Mouse (Mus musculus): ENCODE results near the gene Kri1. TPM values are rescaled to one million over a fixed set of nuclear protein-coding genes. Genes with fewer than 3 reads are reported as not detected.
A peak's percentile ranks its signal among the peaks of the same experiment; 100 is the strongest.
"Not testable (repeated sequence)": the region's sequence is repeated elsewhere in the genome, so short reads cannot be mapped to it uniquely, and the experiment has no call there.

Gene Kri1
- total RNA-seq, 2 experiments from 2014 or later, result 31.9 to 32.3 TPM

DNA sequence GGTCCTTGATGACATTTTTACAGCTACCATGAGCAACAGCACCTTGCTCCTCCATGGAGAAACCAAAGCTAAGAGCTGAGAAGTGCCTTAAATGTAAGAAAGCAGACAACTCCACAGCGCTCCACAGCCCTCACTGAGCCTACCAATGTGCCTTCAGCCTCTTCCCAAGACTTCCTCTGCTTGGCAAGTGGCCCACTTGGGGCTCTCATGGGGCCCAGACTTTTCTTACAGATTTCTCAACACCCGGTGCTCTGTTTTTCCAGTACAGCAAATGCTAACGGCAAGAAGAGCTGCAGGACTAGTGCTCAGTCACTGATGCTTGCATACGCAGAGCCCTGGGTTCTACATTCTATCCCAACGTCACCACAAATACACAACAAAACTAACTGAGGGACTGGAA, 10.0 kb downstream of the Kri1 start:
- intact Hi-C loops (cut with DNase I), result no loop called here

DNA sequence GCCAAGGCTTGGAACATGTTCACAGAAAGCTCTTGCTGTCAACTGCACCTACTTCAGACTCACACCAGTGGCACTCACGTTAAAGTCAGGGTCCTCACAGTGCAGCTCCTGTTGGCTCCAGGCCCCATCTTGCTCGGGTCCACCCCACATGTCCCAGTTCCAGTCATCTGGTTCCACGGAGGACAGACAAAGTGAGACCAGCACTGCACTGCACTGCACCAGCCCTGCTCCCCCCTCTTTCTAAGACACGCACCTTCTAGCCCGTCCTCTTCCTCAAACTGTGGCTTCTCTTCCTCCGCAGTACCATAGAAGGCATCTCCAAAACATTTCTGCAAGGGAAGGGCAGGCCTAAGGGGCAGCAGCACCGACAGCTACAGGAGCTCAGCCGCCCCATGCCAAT, 11.5 kb downstream of the Kri1 start:
- intact Hi-C loops (cut with DNase I), result no loop called here
- DNase-seq (ENCODE audit: low spot score in 2 of 2), result no peak

More for the DNA sequence above, 10.0 kb downstream of the Kri1 start:
- DNase-seq (ENCODE audit: low spot score in 2 of 2), result no peak

DNA sequence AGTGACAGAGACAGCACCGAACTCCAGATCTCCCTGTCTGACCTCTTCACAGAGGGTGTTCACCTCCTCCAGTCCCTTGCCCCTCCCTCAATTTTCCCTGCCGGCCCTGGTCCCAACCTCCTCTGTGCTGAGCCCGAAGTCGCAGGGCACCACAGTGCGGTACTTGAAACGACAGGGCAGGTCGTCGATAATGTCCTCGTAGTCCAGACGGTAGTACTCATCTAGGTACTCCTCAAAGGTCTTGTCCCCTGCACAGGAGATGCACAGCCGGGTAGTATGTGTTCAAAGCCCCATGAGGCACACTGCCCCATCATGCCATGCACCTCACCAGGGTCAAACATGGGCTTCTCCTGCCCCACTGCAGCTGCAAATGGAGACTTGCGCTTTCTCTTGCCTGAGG, 12.0 kb downstream of the Kri1 start:
- intact Hi-C loops (cut with DNase I), result no loop called here
- no peak for DNase-seq (ENCODE audit: low spot score in 2 of 2)

DNA sequence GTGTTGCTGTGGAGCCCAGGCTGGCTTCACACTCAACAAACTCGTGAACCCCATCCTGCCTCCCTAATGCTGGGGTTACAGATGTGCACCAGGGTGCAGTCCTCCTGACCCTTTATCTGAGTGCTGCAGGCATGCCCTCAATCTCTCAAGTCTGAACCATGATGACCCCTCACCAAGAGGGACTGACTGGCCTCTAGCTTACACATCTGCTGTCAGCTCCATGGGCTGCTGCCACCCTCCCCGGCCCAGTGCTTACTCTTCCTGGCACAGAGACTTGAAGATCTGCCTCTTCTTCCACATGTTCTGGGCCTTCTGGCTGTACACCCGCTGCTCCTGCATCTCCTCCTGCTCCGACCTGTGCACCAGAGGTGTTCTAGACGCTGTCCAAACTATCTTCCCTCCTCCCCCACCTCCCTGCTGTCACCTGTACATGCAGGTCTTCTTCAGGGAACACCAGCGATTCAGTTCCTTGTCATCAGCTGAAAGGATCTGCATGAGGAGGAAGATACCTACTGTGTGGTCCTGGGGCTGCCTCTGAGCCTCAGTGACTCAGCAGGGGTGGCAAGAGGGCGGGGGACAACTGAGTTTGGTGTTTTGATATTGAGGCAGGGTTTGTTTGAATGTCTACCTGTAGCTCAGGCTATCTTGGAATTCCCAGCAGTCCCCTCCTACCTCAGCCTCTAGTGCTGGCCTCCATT, 12.6 kb downstream of the Kri1 start:
- intact Hi-C loops (cut with DNase I), result no loop called here
- DNase-seq (ENCODE audit: low spot score in 2 of 2), result no peak

DNA sequence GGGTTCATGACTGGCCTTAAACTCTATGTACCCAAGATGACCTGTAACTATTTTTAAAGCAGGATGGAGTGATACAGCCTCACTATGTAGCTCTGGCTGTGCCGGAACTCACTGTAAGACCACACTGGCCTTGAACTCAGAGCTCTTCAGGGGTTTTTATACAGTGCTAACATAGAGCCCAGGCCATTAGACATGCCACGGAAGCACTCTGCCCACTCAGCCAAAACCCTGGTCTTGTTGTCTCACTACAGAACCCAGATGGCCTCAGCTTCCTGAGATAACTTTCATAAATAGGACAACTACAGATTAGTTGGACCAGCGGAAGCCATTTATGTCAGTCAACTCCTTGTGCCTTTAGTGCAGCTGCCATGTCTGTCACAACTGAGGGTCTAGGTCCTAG, 13.4 kb downstream of the Kri1 start:
- no peak for DNase-seq (ENCODE audit: low spot score in 2 of 2)
- intact Hi-C loops (cut with DNase I), result no loop called here

DNA sequence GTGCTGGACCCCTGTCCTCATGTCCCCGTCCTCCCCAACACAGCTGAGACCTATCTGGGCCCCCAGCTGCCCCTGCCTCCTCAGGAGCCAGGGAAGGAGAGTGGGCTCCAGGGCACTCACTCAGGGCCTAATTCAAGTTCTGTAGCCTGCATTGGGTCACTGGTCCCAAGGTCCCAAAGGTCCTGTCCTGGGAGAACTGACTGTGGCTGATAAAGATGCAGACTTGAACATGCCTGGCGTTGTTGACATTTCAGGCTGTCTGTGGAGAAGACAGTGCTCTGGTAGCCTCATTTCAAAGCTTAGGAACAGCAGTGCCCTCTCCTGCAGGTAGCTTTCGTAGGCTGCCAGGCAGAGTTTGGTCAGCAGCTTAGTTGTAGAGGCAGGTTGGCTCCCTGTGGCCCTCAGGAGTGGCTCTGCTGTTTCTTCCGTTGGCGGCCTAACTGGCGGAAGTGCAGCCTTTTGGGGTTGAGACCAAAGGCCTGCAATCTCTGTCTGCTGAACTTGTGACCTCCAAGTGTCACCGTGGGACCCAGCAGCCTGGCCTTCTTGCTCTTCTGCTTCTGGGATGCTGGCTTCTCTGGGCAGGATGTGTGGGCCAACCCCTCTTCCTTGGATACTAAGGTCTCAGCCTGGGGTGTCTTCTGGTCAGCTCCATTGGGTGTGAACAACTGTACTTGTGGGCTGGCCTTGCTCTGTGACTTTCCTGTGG, 14.1 kb downstream of the Kri1 start:
- DNase-seq (ENCODE audit: low spot score in 2 of 2), result no peak

DNA sequence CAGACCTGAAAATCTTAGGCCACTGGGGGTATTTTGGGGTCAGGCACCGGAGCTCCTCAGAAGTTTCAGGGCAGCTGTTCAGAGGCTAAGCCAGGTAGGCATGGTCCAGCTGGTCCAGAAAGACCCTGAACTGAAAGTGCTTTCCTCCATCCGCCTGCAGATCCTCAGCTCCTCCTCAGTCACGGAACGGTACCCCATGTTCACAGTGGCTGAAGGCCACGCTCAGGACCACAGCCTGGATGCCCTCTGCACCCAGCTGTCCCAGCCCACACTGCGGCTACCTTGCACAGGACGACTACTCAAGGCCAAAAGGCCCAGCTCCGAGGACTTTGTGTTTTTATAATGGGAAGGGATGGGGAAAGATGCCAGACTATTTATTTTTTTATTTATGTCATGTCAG, 14.7 kb downstream of the Kri1 start:
- intact Hi-C loops (cut with DNase I), result no loop called here
- no peak for DNase-seq (ENCODE audit: low spot score in 2 of 2)

More for the DNA sequence above, 14.1 kb downstream of the Kri1 start:
- intact Hi-C loops (cut with DNase I), result no loop called here

DNA sequence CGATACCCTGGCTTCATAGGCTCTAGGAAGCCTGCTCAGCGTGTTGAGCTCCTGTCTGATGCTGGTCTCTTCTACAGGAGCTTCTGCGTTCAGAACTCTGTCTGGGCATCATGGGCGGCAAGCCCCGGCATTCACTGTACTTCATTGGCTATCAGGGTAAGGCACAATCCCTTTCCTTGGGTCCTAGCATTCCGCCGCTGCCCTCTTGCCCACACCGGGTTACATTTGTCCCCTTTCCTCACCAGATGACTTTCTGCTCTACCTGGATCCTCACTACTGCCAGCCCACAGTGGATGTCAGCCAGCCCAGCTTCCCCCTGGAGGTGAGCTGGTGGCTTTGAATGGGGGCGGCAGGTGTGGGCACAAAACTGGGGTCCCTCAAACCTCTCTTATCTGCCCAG, 15.4 kb downstream of the Kri1 start:
- no peak for DNase-seq (ENCODE audit: low spot score in 2 of 2)
- intact Hi-C loops (cut with DNase I), result no loop called here

DNA sequence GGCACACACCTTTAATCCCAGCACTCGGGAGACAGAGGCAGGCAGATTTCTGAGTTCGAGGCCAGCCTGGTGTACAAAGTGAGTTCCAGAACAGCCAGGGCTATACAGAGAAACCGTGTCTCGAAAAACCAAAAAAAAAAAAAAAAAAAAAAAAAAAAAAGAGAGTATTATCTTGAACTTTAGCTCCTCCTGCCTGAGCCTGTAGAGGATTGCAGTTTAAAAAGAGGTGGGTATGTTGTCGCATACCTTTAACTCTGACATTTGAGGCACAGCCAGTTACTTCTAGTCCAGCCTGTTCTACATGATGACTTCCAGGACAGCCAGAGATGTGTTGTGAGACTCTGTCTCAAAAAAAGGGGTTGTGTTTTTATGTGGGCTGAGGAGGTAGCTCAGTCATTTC, 18.2 kb downstream of the Kri1 start:
- DNase-seq (ENCODE audit: low spot score in 2 of 2); intact Hi-C loops (cut with DNase I): not testable (repeated sequence)

DNA sequence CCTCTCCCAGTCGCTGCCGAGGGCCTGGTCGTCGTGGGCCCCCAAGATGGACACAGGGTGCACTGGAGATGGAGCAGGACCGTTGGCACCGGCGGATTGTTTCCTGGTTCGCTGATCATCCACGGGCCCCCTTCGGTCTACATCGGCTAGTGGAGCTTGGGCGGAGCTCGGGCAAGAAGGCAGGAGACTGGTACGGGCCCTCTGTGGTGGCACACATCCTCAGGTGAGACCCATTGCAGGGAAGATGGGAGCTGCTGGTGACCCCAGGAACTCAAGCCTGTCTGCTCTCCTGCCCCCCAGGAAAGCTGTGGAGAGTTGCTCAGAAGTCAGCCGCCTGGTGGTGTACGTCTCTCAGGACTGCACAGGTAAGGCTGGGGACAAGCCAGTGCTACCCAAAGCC, 19.5 kb downstream of the Kri1 start:
- intact Hi-C loops (cut with DNase I), result no loop called here
- DNase-seq (ENCODE audit: low spot score in 2 of 2), result no peak

DNA sequence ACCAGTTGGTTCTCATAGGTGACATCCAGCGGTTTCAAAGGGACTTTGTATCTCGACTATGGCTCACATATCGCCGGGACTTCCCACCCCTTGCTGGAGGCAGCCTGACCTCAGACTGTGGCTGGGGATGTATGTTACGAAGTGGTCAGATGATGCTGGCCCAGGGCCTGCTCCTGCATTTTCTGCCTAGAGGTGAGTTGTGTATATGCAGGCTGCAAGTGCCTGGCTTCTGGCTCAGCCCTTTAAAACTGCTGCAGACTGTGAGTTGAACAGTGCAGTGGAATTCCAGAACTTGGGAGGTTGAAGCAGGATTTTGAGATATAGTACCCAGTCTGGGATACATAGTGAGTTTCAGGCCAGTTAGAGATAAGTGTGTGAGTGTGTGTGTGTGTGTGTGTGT, 20.9 kb downstream of the Kri1 start:
- intact Hi-C loops (cut with DNase I), result no loop called here
- DNase-seq (ENCODE audit: low spot score in 2 of 2), result no peak

DNA sequence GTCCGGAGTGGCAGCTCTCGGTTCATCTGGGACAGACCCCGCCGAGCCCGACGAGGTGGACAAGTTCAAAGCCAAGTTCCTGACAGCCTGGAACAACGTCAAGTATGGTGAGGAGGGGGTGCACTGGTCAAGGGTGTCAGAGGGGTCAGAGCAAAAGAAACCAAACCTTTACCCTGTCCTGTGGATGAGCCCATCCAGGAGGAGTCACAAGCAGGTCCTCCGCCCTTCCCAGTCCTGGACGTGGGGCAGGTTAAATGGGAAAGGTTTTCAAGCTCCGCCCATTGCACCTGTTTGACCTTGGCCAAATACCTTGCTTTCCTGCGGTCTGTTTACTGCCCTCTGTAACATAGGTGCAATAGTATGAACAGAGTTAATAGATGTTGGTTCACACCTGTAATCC, 22.2 kb downstream of the Kri1 start:
- intact Hi-C loops (cut with DNase I), result no loop called here
- DNase-seq (ENCODE audit: low spot score in 2 of 2), result no peak

DNA sequence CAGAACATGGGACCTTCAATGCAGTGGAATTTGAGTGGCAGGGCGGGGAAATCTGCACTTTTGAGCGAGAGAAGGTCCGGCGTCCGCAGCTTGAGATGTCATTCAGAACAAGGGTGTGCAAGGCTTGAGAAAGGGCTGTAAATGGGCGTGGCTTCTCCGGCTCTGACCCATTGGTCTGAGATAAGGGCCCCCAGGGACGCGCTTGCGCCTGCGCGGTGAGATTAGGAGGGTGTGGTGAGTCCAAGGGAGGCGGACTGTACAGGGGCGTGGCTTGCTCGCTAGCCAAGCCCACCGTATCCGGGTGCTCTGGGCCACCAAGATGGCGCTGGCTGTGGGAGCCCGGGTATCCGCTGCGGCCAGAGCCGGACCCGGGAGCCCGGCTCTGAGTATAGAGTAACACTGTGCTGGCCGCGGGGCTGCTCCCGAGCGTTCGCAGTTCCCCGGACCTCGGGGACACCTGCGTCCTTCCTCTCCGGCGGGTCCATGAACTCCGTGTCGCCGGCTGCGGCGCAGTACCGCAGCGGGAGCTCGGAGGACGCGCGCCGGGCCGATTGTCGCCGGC, 22.7 kb downstream of the Kri1 start, which contains the start of gene Atg4d:
TSS of gene Atg4d (plus strand) at position 294 of the 562 bp plus-strand sequence.
- intact Hi-C loops (cut with DNase I), result no loop called here
- DNase-seq (ENCODE audit: low spot score in 2 of 2), result peak; percentile 95 to 96

DNA sequence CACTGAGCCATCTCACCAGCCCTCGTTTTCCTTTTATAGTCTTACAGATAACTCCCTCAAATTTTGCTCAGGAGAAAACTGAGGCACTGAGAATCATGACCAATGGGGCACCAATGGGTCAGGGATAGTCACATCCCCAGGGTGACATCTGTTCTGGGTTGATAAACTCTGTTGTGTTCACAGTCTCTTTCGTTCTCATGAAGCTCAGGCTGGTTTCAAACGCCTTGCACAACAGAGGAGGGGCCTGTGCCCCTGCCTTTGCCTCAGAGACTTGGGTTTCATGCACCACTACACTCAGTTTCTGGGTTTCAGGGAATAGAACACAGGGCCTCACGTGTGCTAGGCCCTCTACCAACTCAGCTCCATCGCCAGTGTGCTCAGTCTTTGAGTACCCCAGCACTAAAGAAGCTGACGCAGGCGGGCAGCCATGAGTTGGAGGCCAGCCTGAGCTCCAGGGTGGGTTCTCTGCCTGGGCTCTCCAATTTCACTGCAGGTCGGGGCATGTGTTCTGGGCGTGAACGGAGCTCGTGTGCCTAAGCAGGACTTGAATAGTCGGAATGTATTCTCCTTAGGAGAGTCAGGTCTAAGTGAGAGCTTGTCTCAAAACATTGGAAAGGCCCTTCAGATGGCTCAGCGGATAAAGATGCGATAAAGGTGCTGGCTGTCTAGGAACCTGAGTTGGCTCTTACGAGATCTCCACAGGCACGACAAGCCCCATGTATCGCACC, 23.3 kb downstream of the Kri1 start:
- no peak for DNase-seq (ENCODE audit: low spot score in 2 of 2)
- intact Hi-C loops (cut with DNase I), result no loop called here

DNA sequence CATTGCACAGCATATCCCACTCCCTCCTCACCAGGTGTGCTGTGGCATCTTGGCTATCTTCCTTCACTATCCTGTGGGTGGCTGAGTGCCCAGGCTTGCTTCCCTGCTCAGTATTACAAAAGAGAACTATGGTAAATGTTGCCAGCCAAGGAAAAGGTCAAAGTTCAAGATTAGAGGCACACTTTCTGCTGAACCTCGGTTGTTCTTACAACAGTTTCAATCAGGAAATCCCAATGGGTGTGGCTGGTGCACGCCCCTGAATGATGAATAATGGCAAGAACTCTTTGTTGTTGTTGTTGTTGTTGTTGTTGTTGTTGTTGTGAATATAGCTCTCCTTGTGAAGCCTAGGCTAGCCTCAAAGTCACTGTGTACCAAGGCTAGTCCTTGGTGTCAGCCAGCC, 25.9 kb downstream of the Kri1 start:
- DNase-seq (ENCODE audit: low spot score in 2 of 2), result no peak
- intact Hi-C loops (cut with DNase I), result no loop called here

DNA sequence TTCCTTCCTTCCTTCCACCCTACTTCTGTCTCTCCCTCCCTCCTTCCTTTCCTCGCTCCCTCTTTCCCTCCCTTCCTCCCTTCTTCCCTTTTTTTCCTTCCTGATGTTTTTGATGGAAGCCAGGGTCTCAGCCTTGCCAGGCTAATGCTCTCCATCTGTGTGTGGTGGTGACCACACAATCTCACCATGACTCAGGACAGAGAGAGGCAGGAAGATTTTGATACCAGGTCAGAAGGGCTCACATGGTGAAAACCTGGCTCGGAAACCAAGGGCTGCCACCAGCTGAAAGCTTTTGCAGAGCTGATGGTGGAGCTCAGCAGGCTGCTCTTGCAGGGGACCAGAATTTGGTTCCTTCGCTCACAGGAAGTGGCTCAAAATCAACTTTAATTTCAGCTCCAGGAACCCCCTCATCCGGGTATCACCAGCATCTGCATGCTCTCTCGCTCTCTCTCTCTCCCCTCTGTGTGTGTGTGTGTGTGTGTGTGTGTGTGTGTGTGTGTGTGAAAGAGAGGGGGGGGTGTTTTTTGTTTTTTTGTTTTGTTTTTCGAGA, 27.2 kb downstream of the Kri1 start:
- no peak for DNase-seq (ENCODE audit: low spot score in 2 of 2)
- intact Hi-C loops (cut with DNase I), result no loop called here

DNA sequence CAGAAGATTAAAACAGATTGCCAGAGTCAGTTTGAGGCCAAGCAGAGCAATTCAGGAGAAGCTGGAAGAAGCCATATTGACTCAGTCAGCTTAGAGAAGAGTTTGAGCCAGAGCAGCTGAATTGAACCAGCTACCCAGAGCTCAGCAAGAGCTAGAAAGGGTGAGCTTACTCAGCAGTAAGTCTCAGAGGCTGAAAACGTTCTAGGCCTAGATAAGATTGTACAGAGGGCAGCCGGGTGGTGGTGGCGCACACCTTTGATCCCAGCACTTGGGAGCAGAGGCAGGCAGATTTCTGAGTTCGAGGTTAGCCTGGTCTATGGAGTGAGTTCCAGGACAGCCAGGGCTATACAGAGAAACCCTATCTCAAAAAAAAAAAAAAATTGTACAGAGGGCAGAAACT, 31.4 kb downstream of the Kri1 start:
- intact Hi-C loops (cut with DNase I); DNase-seq (ENCODE audit: low spot score in 2 of 2): not testable (repeated sequence)

DNA sequence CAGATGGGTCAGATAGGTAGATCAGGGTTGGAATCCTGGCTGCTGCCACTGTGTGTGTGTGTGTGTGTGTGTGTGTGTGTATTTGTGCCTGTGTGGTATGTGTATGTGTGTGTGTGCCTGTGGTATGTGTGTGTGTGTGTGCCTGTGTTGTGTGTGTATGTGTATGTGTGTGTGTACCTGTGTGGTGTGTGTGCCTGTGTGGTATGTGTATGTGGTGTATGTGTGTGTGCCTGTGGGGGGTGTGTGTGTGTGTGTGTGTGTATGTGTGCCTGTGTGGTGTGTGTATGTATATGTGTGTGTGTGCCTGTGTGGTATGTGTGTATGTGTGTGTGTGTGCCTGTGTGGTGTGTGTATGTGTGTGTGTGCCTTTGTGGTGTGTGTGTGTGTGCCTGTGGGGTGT, 33.1 kb downstream of the Kri1 start:
- no peak for DNase-seq (ENCODE audit: low spot score in 2 of 2)
- intact Hi-C loops (cut with DNase I), result no loop called here

DNA sequence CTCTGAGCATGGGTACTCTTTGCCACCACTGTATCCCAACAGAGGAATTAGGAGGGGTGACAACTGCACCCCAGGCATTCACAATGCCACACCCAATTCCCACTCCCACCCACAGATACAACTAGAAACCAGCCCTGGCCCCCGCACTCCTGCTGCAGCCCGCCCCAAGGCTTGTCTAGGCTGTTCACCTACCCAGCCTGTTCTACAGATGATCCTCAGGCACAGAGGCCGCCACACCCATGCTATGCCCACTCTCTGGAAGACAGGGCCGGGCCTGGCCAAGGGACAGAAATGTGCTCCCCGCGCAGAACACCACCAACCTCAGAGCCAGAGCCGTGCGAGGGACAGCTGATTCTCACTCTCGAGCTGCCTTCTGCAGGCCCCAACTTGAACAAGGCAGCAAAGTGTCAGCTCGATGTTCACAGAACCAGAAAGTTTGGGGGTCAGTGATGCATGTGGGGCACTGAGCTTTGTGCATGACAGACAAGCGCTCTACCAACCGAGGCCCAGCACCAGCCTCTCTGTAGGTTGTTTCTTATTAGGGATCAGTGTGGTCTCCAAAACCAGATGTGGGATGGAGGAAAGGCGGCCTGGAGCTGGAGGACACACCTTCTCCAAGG, 36.5 kb downstream of the Kri1 start:
- DNase-seq (ENCODE audit: low spot score in 2 of 2), result no peak
- intact Hi-C loops (cut with DNase I), result no loop called here

DNA sequence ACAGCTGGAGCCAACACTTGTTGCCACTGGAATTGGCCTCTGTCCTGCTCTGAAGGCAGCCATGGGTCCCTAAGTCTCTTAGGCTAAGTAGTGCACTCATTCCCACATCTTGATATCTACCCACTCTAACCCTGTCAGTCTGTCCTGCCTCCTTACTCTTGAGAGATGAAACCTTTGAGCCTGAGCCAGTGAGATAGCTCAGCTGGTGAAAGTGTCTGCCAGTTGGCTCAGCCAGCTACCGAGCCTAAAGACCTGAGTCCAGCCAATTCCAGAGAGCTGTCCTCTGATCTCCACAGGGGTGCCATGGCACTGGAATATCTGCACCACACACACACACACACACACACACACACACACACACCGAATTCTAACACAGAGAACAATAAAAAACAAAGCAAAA, 37.3 kb downstream of the Kri1 start:
- no peak for DNase-seq (ENCODE audit: low spot score in 2 of 2)
- intact Hi-C loops (cut with DNase I), result no loop called here

All from left cerebral cortex, postnatal 14 days (tissue).